Mouse (Mus musculus) urinary bladder, postnatal 25 days (tissue): ENCODE data around the gene Gm20532.

Experiments used
- DNase-seq: peaks from one replicate; pipeline ENCODE4 v3.0.0; 2022; ENCODE audit warnings: low spot score

The Gm20532 gene

DNA sequence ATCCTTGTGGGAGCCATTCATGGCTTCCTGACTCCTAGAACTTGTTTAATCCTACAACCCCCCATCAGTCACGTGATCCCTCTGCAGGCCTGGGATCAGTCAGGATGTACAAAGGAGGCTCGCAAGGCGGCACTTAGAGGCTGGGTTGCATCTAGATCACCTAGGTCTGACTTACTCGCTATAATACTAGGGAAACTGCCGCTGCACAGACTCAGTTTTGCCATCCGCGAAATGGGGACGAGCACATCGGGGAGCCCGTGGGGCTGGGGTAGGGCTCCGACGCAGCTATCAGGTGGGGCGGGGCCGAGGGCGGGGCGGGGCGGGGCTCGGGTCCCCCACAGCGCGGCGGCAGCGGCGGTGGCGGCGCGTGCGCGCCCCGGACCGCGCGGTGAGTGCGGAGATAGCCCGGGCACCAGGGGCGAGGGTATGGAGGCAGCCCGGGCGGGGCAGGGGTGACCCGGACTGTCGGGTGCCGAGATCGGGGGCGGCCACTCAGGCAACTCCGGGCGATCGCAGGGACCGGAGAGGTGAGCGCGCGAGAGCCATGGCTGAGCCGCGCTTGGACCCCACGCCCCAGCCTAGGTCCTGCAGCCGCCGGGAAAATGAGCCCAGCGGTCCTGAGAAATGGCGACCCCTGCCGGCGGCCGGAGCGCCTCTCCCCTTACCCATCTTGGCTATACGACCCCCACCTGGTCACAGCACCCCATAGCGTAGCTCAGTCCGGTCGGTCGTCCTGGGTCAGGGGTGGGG, at the start of gene Gm20532:
Gene Gm20532 (plus strand): TSS at position 346 of the 750 bp plus-strand sequence.
- peak; percentile 60 for DNase-seq

DNA sequence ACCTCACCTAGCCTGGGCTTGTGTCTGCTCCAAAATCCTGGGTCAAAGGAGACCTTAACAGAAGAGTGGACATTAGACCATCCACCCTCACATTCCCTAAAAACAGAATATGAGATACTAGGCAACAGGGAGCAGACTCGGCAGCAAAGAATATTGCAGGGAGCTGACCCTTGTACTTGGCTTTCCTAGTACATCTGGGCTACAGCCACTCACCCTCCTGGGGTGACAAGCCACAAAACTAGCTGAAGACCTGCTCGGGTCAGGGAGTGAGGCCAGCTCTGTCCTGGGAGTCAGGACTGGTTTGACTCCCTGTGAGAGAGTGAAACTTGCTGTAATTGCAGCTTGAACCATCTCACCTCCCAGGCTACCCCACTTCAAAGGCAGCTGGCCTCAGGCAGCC, 46.9 kb upstream of the Gm20532 start:
- DNase-seq: no peak

DNA sequence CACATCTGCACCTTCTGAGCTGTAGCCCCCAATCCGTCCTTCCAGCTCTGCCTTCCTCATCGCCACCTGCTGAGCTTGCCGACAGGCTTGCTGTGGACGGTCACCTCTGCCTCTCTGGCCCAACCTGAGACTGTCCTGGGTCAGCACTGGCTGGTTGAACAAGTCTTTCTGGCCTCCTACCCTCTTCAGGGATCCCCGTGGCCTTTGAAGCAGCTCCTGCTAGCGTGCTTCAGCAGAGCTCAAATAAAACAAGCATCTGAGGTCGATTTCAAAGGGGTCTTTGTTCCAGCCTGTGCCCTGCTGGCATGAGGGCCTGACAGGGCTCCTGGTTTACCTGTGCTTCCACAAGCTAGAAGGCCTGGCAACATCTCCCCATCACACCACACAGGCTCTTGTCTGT, 45.7 kb upstream of the Gm20532 start:
- no peak for DNase-seq

DNA sequence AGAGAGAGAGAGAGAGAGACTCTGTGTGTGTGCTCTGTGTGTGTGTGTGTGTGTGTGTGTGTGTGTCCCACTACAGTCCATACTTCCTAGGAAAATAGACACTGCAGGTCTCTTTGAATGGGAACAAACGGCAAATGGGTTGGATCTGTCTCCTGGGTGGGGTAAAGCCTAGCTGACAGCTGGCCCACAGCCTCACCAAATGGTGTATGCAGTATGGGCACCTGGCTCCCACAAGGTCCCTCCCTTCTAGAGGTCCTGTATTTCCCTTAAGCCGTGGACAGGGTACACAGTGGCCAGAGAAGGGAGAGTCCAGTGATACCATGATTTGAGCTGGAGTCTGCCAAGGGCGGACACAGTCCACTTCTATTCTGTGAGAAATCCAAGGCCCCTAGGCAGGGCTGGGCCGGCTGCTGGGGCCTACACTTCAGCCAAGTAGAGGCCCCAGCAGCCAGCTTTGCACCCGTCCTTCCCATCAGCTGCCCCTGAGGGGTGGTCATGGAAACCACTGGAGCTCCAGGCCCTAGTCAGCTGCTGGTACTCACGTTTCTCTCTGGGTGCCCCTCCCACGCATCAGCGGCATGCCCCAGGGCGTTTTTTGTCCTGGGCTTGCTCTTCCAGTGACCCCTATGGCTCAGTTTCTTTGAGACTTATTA, 45.1 kb upstream of the Gm20532 start:
- no peak for DNase-seq

DNA sequence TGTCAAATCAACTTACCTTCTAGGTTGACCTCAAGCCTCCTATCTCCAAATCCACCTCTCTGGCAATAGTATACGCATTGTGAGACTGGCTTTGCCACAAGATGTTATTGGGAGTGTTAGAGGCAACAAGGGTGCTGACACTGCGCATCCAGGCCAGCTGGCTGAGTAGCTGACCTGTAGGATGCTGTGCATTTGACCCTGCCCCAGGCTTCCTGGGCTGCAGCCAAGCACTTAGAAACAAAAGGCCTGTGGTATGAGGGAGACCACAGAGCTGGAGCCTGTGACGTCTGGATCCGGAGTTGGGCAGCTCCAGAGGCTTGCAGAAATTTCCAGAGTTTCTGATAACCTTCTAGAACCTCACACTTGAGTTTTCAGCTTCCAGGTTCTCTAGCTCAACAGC, 43.3 kb upstream of the Gm20532 start:
- DNase-seq: no peak

DNA sequence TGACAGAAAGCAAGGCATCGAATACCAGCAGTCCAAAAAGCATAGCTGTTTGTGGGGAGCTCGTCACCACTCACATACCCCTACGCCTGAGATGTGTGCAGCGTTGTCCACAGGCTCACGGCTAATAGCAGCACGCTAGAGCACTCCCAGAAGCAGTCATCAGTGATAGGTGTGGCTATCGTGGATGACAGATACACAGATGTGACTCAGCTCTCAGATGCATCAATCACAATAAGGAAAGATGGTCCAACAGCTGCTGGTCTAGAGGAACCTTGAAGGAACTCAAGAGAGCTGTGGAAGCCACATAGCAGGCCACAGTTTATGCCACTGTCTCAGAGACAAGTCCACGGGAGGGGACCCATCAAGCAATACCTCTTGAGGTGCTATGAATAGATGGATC, 42.7 kb upstream of the Gm20532 start:
- DNase-seq: no peak

DNA sequence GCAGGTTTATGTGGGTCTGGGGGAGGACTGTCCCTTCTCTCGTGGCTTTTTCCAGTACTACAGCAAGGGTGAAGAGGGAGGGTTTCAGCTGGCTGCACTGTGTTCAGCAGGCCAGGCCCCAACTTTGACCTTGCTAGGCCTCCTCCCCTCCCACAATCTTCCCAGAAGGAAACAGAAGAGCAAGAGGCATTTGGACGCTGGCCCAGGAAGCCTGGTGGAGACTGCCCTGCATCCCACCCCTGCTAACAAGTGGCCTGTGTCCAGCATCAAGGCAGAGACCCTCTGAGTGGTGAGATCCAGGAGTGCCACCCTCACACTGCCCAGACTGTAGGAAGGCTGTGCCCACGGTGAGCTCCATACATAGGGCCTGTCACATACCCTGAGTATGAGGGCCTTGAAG, 42.2 kb upstream of the Gm20532 start:
- no peak for DNase-seq

DNA sequence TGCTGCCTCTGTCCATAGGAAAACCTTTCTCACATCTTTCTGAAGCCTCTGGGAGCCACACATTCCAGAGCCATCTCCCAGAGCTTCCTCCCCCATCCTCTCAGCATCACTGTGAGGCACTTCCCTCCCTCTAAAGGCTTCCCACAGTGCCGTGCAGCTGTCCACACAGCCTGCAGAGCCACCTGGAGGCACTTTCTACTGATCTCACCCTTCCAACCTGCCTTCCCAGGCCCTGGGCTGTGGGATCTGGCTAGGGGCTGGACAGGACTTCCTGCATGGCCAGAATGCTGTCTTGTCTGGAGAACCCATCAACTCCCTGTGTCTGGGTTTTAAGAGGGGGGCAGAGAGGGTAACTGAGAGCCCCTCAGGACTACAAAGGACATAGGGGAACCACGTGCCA, 39.0 kb upstream of the Gm20532 start:
- no peak for DNase-seq

DNA sequence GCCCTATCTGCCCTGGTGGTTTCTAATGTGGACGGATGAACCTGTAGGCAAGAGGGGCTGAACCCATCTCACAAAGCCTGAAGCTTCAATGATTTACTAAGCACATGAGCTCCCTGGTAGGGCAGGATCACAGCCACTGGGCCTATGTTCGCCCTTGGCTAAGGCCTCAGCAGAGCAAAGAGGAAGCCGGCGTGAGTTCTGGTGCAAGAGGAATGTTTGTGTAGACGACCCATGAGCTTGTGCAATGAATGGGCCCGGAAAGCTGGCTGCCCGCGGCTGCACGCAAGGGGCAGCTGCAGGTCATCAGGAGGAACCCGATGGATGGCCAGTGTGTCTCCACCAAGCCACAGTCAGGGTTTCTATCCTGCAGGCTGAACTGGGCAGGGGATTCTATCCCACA, 36.6 kb upstream of the Gm20532 start:
- peak; percentile 35 for DNase-seq

DNA sequence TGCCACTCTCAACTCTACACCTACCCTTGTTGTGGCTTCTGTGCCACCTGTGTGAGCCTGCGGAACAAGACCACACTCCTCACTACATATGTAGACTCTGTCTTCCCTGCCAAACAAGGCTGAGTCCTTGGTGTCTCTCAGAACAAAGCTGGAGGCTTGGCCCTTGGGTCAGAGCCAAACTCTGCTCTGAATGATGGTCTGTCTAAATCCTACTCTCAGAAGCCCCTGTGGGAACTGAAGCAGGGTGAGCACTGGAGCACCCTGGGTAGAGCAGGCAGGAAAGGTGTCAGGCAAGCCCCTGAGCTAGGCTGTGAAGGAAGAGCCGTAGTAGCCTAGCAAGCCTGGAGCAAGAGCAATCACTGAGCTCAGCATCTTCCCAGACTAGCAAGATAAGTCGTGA, 36.2 kb upstream of the Gm20532 start:
- no peak for DNase-seq

DNA sequence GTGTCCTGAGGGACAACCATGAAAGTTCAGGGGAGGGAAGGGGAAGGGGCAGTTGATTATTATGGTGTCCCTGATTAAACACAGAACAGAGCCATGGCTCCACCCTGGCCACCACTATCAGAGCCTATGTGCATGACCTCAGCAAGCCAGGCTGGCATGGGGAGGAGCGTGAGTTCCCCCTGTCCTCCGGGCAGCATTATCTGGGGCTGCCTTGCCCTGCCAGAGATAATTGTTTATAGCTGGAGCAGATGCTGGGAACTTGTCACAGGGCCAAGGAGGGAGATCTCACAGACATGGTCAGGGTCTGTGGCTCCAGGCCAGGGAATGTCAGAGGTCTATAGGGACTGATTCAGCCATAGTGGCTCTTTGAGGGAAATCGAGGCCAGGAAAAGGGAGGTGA, 35.7 kb upstream of the Gm20532 start:
- no peak for DNase-seq

DNA sequence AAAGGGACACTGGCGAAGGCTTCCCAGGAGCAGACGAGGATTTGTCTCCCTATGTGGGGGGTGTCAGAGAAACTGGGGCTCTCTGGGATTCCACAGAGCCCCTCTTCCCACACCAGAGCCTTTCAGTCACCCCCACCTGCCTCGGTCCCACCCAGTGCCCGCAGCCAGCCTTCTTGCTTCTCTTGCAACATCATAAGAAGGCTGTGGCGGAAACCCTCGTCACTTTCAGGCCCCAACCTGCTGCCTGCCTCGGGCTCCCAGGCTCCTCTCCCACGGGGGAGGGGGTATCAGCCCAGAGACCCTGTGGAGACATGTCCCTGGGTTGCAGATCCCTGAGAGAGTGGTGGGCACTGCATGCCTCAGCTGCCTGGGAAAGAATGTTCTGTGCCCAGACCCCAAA, 35.0 kb upstream of the Gm20532 start:
- DNase-seq: no peak

DNA sequence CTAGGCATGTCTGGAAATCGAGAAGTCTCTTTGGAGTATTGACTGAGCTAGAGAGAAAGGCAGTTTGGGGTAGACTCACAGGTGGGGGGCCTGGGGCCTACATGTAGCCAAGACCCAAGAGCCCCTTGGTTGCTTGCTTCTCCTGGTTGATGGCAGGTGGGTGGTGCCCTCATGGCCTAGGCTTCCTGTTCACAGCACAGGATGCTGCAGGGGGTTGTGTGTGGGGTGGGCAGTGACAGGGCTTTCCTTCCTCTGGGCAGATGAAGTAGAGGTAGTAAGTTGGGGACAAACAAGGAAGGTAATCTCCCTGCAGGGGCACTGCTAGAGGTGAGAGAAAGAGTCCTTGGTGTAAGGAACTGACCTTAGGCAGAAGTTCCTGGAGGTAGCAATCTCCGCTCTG, 34.4 kb upstream of the Gm20532 start:
- DNase-seq: no peak

DNA sequence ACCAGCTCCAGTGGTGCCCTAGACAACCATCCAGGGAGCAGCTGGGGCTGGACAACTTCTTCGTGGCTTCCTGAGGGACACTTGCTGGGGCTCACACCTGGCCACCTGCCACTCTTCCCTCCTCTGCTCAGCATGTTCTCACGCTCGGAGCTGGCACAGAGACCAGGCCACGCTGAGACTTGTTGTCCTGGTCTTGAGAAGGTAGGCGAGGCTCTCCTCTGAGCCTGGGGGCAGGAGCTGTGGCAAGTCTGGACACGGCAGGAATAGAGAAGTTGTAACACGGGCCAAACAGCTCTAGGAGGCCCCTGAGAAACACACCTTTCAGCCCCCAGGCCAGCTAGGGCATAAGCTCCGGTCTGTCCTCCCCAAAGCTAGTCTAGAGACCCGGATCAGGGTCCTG, 32.5 kb upstream of the Gm20532 start:
- peak; percentile 48 for DNase-seq

DNA sequence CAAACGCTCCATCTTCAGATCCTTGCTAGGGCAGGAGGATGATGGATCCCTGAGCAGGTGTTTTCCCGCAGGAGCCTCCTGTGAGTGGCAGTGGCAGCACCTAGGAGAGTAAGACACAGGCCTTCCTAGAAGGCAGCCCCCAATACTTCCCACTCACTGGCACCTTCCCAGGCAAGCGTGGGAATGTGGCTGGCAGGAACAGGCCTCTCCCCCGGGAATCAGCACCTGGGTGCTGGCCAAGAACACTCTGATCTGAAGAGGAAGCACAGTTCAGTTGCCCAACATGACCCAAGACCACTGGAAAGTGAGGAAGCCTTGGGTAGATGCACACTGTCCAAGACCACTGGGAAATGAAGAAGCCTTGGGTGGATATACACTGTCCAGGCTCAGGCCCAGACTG, 31.4 kb upstream of the Gm20532 start:
- DNase-seq: no peak

DNA sequence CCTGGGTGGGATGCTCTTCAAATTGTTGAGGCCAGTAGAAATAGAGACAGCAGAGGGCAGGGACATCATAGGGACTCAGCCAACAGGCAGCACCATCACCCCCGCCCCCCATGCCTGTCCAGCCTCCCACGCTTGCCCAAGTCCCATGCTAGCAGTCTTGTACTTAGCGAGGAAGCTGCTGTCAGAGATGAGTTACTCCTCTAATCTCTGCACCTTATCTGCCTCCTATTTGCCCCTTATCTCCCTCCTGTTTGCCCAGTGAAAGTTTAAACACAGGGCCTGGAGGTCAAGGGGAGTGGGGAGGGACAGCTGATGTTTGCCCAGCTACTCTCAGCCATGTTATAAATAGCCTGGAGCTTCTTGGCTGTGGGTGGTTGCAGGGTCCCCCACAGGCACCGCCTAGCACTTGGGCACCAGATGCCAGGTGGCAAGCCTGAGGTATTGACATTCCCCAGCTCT, 29.9 kb upstream of the Gm20532 start:
- DNase-seq: peak; percentile 29

DNA sequence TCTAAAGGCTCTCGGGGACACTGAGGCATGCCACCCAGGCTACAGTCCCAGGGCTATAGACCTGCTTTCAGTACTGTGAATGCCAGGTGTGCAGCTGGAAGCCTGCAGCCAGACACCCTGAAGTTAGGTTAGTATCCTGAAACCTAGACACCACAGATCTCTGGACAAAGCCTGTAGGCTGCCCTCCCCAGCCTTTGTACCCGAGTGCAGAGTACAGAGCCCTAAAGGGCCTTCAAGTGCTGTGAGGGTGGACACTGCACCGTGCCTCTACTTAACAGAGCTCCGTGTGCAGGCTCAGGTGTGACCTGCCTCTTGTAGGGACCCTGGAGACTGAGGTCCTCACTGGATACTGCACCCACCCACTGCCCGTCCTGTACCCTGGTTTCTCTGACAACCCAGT, 25.9 kb upstream of the Gm20532 start:
- no peak for DNase-seq

DNA sequence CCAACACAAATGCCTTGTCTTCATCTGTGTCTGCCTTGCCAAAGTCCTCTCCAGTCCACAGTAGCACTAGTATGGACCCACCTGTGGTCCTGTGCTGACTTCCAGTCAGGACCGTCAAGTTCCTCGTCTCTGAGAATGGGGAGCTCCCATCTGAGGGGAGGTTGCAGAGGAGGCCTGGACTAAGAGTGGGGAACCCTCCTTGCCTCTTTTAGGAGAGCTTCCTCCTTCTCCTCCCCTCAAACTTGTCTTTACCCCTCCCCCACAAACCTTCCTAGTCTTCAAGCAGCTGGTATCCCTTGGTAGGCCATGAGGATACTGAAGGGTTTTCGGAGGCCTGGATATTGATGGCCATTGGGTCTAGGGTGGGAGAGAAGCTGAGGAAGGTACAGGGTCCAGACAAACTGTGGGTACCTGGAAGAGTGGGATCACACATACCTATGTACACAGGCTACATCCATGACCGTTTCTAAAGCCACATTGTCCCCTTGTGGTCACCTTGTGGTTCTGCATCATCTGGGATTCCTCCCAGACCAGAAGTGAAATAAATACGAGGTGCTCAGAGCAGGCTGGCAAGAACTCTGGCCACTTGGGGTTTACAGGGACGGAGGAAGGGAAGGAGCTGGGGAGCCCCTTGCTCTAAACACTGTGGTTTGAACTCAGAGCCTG, 25.0 kb upstream of the Gm20532 start:
- DNase-seq: no peak

DNA sequence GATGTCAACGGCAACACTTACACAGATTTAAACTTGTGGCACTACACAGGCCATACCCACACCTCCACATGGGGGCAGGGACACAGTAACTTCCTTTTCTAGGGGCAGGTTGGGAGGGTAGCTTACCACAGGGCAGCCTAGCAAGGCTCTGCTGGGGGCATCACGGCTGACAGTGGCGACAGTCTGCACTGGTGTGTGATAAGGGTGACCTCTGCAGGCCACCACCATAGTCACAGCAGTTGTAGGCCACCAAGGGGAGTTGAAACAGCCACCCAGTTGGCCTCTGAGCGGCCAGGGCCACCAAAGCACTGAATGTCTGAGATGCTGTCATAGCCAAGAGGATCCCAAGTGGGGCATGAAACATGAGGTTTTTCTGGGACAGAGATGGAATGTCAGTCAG, 20.2 kb upstream of the Gm20532 start:
- DNase-seq: no peak

DNA sequence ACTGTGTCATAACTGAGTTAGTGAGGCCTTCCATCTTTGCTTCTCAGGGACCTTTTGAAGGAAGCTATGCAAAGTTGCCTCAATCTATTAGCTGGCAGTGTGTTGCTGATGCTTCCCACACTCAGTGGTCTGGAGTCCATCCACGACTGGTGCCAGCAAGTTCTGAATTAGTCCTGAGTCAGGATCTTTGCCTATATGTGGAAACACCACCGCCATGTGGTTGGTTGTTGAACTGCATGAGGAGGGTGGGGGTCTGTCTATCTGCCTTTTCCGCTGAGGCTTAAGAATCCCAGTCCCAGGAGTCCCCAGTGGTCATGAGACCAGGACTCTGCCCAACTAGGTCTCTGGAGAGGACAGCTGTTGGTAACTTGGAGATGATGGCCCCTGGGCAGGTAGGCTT, 16.4 kb upstream of the Gm20532 start:
- DNase-seq: no peak

DNA sequence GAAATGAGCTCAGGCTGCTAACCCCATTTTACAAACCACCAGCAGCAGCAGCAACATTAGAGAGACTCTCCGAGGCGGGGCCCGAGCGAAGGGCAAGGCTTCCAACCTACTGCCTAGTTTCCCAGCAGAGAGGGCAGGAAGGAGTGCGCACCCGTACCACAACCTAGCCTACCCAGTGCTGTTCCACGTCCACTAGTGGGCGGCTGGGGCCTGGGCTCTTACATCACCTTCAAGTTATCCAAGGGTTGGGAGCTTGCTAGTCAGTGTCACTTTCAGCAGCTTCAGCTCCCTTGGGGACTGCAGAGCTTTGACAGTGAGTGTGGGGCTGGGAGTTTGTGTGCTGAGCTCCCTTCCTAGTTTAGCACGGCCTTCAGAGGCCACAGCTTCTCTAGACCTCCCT, 15.0 kb upstream of the Gm20532 start:
- no peak for DNase-seq

DNA sequence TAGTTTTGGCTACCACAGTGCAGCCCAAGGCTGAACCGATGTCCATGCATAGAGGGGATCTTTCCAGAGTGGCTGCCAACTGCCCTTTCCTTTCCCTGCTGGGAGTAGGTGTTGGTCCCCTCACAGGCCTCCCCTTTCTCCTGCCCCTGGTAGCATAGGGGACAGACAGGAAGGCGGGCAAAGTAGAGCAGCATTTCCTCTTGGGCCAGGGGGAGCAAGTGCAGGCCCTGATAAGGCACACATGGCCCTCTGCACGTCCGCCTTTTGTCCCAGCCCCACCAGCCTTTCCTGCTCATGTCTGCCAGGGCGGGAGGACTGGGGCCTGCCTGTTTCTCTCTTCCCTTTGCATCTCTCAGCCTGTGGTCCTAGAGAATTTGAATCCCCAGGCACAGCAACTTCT, 14.6 kb upstream of the Gm20532 start:
- DNase-seq: no peak

DNA sequence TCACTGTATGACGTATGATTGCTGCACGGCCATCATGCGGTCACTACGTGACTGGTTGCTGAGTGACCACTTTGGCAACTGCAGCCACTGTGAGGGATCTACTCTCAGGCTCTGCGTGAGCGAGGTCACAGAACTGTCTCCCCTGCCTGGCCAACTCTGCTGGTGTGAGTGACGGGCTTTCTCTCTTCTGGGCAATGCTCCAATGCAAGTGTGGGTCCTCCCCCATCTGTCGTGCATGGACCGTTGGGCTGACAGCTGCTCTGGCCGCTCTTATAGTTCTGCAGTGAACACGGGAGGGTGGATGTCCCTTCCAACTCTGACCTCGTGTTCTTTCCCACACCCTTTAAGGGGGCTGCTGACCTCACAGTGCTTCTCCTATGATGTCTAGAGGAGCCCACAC, 13.0 kb upstream of the Gm20532 start:
- DNase-seq: no peak
